Mouse (Mus musculus): Measurements from ENCODE around the gene Gstt4. TPM values are rescaled to one million over a fixed set of nuclear protein-coding genes. Genes with fewer than 3 reads are reported as not detected.
"Not testable (repeated sequence)": the region's sequence is repeated elsewhere in the genome, so short reads cannot be mapped to it uniquely, and the experiment has no call there.

Gstt4 gene
- polyA plus RNA-seq, 1 experiment, result not detected

DNA sequence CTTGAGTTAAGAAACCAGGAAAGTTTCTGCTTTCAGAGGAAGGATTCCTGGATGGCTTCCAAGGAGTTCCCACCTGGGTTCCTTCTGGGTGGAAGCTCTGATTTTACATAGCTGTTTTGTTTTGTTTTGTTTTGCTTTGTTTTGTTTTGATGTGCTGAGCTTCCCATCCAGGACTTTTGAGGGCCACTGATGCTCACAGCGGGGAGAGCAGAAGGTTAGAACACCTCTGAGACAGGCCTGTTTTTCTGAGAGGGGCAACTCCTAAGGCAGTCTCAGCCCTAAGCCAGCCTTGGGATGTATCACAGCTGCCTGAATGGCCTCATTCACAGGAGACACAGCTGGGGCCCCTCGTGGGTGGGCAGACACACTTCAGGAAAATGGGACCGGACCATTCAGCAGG lies 29.3 kb upstream of the Gstt4 start:
- WGBS, result 85% methylated on average over 3 of the region's 3 CpGs
- no peaks in the 10 kb centered on the region for H3K4me1 ChIP-seq (ENCODE audit: control insufficient read depth, insufficient read depth, insufficient read length)
- no peaks in the 10 kb centered on the region for H3K36me3 ChIP-seq (ENCODE audit: control insufficient read depth, insufficient read depth, low read length)
- H3K4me3 ChIP-seq (ENCODE audit: extremely low read depth, insufficient read depth, insufficient read length), result no peak overlapping the region
- H3K27me3 ChIP-seq (ENCODE audit: control insufficient read depth, insufficient read depth, low read length), result no peaks in the 10 kb centered on the region
- TF ChIP-seq CTCF (IDR thresholded peaks at IDR 0.05; ENCODE audit: extremely low read depth, insufficient read depth, insufficient read length, insufficient replicate concordance) (no peak), POLR2A (IDR thresholded peaks at IDR 0.05; ENCODE audit: low read depth, low read length) (no peak)
- H3K27ac ChIP-seq (ENCODE audit: insufficient read depth, low read length), result no peak overlapping the region
- DNase-seq (ENCODE audit: low read depth in 1 of 2, low spot score in 2 of 2), result no peak

- Histone ChIP-seq H3K27me3 (ENCODE audit: control insufficient read depth, insufficient read depth, low read length) (no peaks in the 10 kb centered on the region), H3K27ac (ENCODE audit: insufficient read depth, low read length) (no peak overlapping the region), H3K4me3 (ENCODE audit: extremely low read depth, insufficient read depth, insufficient read length) (no peak overlapping the region), H3K36me3 (ENCODE audit: control insufficient read depth, insufficient read depth, low read length) (no peaks in the 10 kb centered on the region), H3K4me1 (ENCODE audit: control insufficient read depth, insufficient read depth, insufficient read length) (no peaks in the 10 kb centered on the region; the same call in 1 of the 2 replicates)
- no peak for TF ChIP-seq CTCF (IDR thresholded peaks at IDR 0.05; ENCODE audit: extremely low read depth, insufficient read depth, insufficient read length, insufficient replicate concordance)
- no peak for TF ChIP-seq POLR2A (IDR thresholded peaks at IDR 0.05; ENCODE audit: low read depth, low read length)
- WGBS, result 54% methylated on average over 6 of the region's 6 CpGs
- DNase-seq (ENCODE audit: low read depth in 1 of 2, low spot score in 2 of 2), result no peak
These were observed 28.7 kb upstream of the Gstt4 start for GRCm38 (mm10) chr10:75851076-75851475.

- DNase-seq (ENCODE audit: low read depth in 1 of 2, low spot score in 2 of 2), result no peak
- 45% methylated on average over 3 of the region's 3 CpGs for WGBS
- Histone ChIP-seq H3K4me3 (ENCODE audit: extremely low read depth, insufficient read depth, insufficient read length) (no peak overlapping the region), H3K36me3 (ENCODE audit: control insufficient read depth, insufficient read depth, low read length) (no peaks in the 10 kb centered on the region), H3K4me1 (ENCODE audit: control insufficient read depth, insufficient read depth, insufficient read length) (no peaks in the 10 kb centered on the region; the same call in 1 of the 2 replicates), H3K27me3 (ENCODE audit: control insufficient read depth, insufficient read depth, low read length) (no peaks in the 10 kb centered on the region), H3K27ac (ENCODE audit: insufficient read depth, low read length) (no peak overlapping the region)
- TF ChIP-seq POLR2A (IDR thresholded peaks at IDR 0.05; ENCODE audit: low read depth, low read length) (no peak), CTCF (IDR thresholded peaks at IDR 0.05; ENCODE audit: extremely low read depth, insufficient read depth, insufficient read length, insufficient replicate concordance) (no peak)
These were observed 26.0 kb upstream of the Gstt4 start for GRCm38 (mm10) chr10:75848382-75848781.

DNA sequence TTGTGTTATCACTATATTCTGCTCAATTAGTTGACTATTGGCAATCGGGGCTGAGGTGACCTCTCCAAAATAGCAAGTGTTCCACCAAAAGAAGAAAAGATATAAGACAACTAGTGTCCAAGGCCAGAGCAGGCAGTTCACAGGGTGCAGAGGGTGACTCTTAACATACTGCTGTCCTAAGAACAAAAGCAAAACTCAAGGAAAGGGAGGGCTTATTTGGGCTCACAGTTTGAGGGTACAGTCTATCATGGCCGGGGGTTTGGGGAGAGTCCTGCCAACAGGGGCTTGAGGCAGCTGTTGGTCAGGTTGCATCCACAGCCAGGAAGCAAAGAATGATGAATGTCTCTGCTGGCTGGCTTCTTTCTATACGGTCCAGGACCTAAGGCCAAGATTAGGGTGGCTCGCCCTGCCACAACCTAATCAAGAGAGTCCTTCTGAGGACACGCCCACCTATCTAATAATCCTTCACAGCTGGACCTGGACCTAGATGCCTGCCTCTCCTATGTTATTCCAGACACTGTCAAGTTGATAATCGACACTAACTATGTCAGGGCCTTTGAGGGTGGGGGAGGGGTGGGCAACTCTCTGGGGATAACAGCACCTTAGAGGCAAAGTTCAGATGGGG lies 23.1 kb upstream of the Gstt4 start:
- Histone ChIP-seq H3K27me3 (ENCODE audit: control insufficient read depth, insufficient read depth, low read length) (no peaks in the 10 kb centered on the region), H3K36me3 (ENCODE audit: control insufficient read depth, insufficient read depth, low read length) (no peaks in the 10 kb centered on the region), H3K27ac (ENCODE audit: insufficient read depth, low read length) (no peak overlapping the region), H3K4me1 (ENCODE audit: control insufficient read depth, insufficient read depth, insufficient read length) (no peaks in the 10 kb centered on the region; the same call in 1 of the 2 replicates), H3K4me3 (ENCODE audit: extremely low read depth, insufficient read depth, insufficient read length) (no peak overlapping the region)
- DNase-seq (ENCODE audit: low read depth in 1 of 2, low spot score in 2 of 2), result no peak
- TF ChIP-seq CTCF (IDR thresholded peaks at IDR 0.05; ENCODE audit: extremely low read depth, insufficient read depth, insufficient read length, insufficient replicate concordance) (no peak), POLR2A (IDR thresholded peaks at IDR 0.05; ENCODE audit: low read depth, low read length) (no peak)
- 87% methylated on average over 6 of the region's 6 CpGs for WGBS

DNA sequence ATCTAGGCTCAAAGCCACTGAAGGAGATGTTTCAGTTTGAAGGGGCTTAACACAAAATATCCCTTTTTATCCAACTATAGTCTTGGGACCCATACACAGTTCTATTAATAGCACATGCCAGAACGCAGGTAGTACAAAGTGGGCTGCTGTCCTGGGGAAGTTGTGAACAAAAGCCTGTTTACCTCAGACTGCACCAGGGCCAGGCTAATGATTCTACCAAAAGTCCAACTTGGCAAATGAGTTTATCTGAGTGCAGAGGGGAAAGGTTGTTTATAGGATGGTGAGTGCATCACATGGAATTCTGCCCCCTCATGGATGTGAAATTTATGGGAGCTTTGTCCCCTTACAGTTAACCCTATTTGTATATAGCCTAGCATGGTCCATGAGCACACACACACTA lies 22.5 kb upstream of the Gstt4 start:
- Histone ChIP-seq H3K27me3 (ENCODE audit: control insufficient read depth, insufficient read depth, low read length) (no peaks in the 10 kb centered on the region), H3K36me3 (ENCODE audit: control insufficient read depth, insufficient read depth, low read length) (no peaks in the 10 kb centered on the region), H3K27ac (ENCODE audit: insufficient read depth, low read length) (no peak overlapping the region), H3K4me3 (ENCODE audit: extremely low read depth, insufficient read depth, insufficient read length) (no peak overlapping the region), H3K4me1 (ENCODE audit: control insufficient read depth, insufficient read depth, insufficient read length) (no peaks in the 10 kb centered on the region; the same call in 1 of the 2 replicates)
- TF ChIP-seq CTCF (IDR thresholded peaks at IDR 0.05; ENCODE audit: extremely low read depth, insufficient read depth, insufficient read length, insufficient replicate concordance), result no peak
- no peak for TF ChIP-seq POLR2A (IDR thresholded peaks at IDR 0.05; ENCODE audit: low read depth, low read length)
- 66% methylated on average over 1 of the region's 1 CpGs for WGBS
- no peak for DNase-seq (ENCODE audit: low read depth in 1 of 2, low spot score in 2 of 2)

DNA sequence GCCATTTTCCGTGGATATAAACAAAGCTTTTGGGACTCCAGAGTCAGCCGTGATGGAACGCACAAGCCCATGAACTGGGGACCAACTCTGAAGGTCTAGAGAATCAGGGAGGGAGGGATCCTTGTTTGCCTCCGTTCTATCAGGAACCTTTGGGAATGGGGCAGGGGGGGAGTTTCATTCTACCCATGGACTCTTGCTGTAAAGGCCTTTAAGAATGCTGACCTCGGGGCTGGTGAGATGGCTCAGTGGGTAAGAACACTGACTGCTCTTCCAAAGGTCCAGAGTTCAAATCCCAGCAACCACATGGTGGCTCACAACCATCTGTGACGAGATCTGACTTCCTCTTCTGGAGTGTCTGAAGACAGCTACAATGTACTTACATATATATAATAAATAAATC lies 21.6 kb upstream of the Gstt4 start:
- not testable (repeated sequence) for H3K27me3 ChIP-seq (ENCODE audit: control insufficient read depth, insufficient read depth, low read length); H3K4me3 ChIP-seq (ENCODE audit: extremely low read depth, insufficient read depth, insufficient read length); H3K27ac ChIP-seq (ENCODE audit: insufficient read depth, low read length); DNase-seq (ENCODE audit: low read depth in 1 of 2, low spot score in 2 of 2); H3K36me3 ChIP-seq (ENCODE audit: control insufficient read depth, insufficient read depth, low read length); H3K4me1 ChIP-seq (ENCODE audit: control insufficient read depth, insufficient read depth, insufficient read length)
- WGBS, result 85% methylated on average over 6 of the region's 6 CpGs

DNA sequence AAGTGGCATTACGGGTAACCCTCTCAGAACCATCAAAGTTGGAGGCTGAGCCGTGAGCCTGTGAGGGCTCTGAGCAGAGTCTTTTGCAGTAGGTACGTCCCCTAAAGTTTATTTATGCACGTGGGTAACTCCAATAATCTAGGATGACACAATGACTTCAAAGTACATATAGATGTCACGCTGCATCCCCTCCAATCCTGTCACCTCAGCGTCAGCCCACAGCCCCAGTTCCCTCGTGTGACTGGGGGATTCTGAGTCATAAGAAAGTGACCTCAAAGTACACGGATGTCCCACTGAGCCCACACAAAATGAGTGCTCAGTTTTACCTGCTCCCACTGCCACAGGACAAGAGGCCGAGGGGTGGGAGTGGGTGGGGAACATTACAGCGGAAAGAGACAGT lies 16.7 kb upstream of the Gstt4 start:
- 83% methylated on average over 10 of the region's 10 CpGs for WGBS
- Histone ChIP-seq H3K4me1 (ENCODE audit: control insufficient read depth, insufficient read depth, insufficient read length) (peaks cover 8% of the 10 kb centered on the region; the same call in 1 of the 2 replicates), H3K36me3 (ENCODE audit: control insufficient read depth, insufficient read depth, low read length) (no peaks in the 10 kb centered on the region), H3K27ac (ENCODE audit: insufficient read depth, low read length) (no peak overlapping the region), H3K4me3 (ENCODE audit: extremely low read depth, insufficient read depth, insufficient read length) (no peak overlapping the region), H3K27me3 (ENCODE audit: control insufficient read depth, insufficient read depth, low read length) (no peaks in the 10 kb centered on the region)
- no peak for DNase-seq (ENCODE audit: low read depth in 1 of 2, low spot score in 2 of 2)
- TF ChIP-seq POLR2A (IDR thresholded peaks at IDR 0.05; ENCODE audit: low read depth, low read length), result no peak
- no peak for TF ChIP-seq CTCF (IDR thresholded peaks at IDR 0.05; ENCODE audit: extremely low read depth, insufficient read depth, insufficient read length, insufficient replicate concordance)
